Mouse (Mus musculus) heart, embryonic 16.5 days (tissue): ENCODE results near the gene Cntn4. TPM values are rescaled to one million over a fixed set of nuclear protein-coding genes. Genes with fewer than 3 reads are reported as not detected.

Source experiments
- ATAC-seq: fragments of 200-750 bp; cut with Nextera tagmentation; replicated peaks from 2 replicates; pipeline ENCODE4 v1.8.0; 2017; ENCODE audit warnings: moderate number of reproducible peaks; ENCODE audit not compliant: insufficient read depth, low FRiP score; ENCODE audit errors: extremely low read depth
- H3K27ac ChIP-seq: fragments of 300-500 bp; sonication (generic); 2 replicates; pipeline ENCODE4 v1.5.1; 2014; ENCODE audit warnings: mild to moderate bottlenecking, low read length, control low read depth, moderate library complexity
- H3K27me3 ChIP-seq: fragments of 300-500 bp; sonication (generic); 2 replicates; pipeline ENCODE4 v1.6.1; 2014; ENCODE audit warnings: low read length, mixed read lengths; ENCODE audit not compliant: control insufficient read depth, insufficient read depth
- H3K36me3 ChIP-seq: fragments of 300-500 bp; sonication (generic); 2 replicates; pipeline ENCODE4 v1.6.1; 2014; ENCODE audit not compliant: control insufficient read depth, insufficient read depth
- H3K4me1 ChIP-seq: fragments of 300-500 bp; sonication (generic); 2 replicates; pipeline ENCODE4 v1.6.1; 2014; ENCODE audit warnings: low read length, mixed read lengths; ENCODE audit not compliant: control insufficient read depth, insufficient read depth
- H3K4me2 ChIP-seq: fragments of 300-500 bp; sonication (generic); 2 replicates; pipeline ENCODE4 v1.6.1; 2014; ENCODE audit warnings: low read depth, mild to moderate bottlenecking, control low read depth, low read length
- H3K4me3 ChIP-seq: fragments of 300-500 bp; sonication (generic); 2 replicates; pipeline ENCODE4 v1.5.1; 2014; ENCODE audit warnings: mild to moderate bottlenecking, control low read depth, low read length
- H3K9ac ChIP-seq: fragments of 300-500 bp; sonication (generic); 2 replicates; pipeline ENCODE4 v1.6.1; 2014; ENCODE audit warnings: low read length, control low read depth
- H3K9me3 ChIP-seq: fragments of 300-500 bp; sonication (generic); replicated peaks from 2 replicates; pipeline ENCODE4 v1.6.1; 2016; ENCODE audit warnings: low read length; ENCODE audit not compliant: control insufficient read depth
- WGBS: fragments of 180-500 bp; shearing (Covaris S2); extraction: QIAGEN DNeasy Blood & Tissue Kit; methylation state at CpG from one replicate; pipeline ENCODE4 v1.1.7; 2014; 5-methylcytosine and 5-hydroxymethylcytosine counted together
- polyA plus RNA-seq: library from polyadenylated mRNA; unstranded; fragments of >200 nt; fragmentation: Nextera tagmentation; extraction: Ambion mirVana; gene quantifications from 2 replicates; pipeline ENCODE4 v1.2.1, GENCODE M21; 2015

Gene Cntn4
- polyA plus RNA-seq, 1 experiment from 2014 or later: 0.28 TPM

DNA sequence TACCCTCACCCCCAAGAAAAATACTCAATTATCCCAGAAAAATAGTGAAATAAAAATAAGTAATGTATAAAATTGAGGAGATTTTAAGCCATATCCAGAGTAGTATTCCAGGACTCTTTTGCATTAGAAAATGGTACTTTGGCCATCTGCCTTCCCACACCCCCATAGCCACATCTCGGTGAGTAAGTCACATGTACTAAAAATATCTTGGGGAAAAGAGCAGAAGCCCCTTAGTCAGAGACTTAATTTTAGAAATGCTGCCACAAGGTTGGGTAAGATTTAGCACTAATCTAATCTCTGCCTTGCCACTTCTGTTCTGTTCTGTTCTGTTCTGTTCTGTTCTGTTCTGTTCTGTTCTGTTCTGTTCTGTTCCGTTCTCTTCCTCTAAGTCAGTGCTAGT, 796.4 kb downstream of the Cntn4 start:
- no peaks in the 10 kb centered on the region for H3K4me1 ChIP-seq
- H3K4me2 ChIP-seq: no peak overlapping the region
- no peaks in the 10 kb centered on the region for H3K27me3 ChIP-seq
- H3K9ac ChIP-seq: no peak overlapping the region
- no peaks in the 10 kb centered on the region for H3K9me3 ChIP-seq
- WGBS: 37% methylated on average over 2 of the region's 2 CpGs
- no peaks in the 10 kb centered on the region for H3K36me3 ChIP-seq
- no peak for ATAC-seq
- H3K27ac ChIP-seq: no peak overlapping the region
- H3K4me3 ChIP-seq: no peak overlapping the region

DNA sequence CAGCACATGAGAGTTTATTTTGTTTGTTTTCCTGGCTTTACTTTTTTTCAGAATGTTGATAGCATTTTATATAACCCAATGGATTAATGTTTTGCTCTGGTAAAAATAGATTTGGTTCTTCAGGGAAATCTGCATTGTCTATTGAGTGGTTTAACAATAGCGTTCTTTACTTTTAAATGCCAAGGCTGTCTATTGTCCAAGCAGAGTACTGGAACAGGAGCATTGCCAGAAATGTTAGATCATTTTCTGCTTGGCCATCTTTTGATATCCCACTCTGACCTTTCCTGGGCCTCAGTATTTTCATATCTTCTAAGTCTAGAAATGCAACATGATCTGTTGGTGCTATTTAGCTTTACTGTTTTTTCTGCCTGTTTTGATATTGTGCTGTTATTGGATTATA, 804.1 kb downstream of the Cntn4 start:
- 69% methylated on average over 1 of the region's 1 CpGs for WGBS
- ATAC-seq: no peak
- Histone ChIP-seq H3K27ac (no peak overlapping the region), H3K27me3 (no peaks in the 10 kb centered on the region), H3K9ac (no peak overlapping the region), H3K9me3 (no peaks in the 10 kb centered on the region), H3K36me3 (no peaks in the 10 kb centered on the region), H3K4me1 (no peaks in the 10 kb centered on the region), H3K4me3 (no peak overlapping the region), H3K4me2 (no peak overlapping the region)

GRCm38 (mm10) chr6:106496303-106496702, 818.8 kb downstream of the Cntn4 start:
- no peak overlapping the region for H3K4me3 ChIP-seq
- no peaks in the 10 kb centered on the region for H3K27me3 ChIP-seq
- H3K9me3 ChIP-seq: no peaks in the 10 kb centered on the region
- no peaks in the 10 kb centered on the region for H3K4me1 ChIP-seq
- WGBS: 81% methylated on average over 3 of the region's 3 CpGs
- no peak overlapping the region for H3K4me2 ChIP-seq
- no peak for ATAC-seq
- H3K27ac ChIP-seq: no peak overlapping the region
- H3K36me3 ChIP-seq: no peaks in the 10 kb centered on the region
- H3K9ac ChIP-seq: no peak overlapping the region

DNA sequence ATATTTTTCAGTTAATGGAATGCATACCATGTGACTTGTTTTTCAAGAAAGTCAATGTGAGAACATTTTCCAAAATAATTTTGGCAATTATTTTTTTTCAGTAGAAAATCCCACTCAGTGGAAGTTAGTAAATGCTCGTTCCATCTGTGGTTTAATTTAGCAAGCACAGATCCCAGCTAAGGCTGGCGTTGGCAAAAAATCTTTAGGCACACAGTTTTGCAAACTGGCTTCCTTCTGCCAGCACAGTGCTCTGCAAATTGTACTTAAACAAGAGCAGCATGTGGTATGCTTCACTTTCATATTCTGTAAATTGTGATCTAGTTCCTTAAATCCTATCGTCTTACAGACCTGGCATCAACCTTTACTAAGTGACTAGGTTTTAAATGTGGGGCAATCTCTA, 821.7 kb downstream of the Cntn4 start:
- H3K27ac ChIP-seq: no peak overlapping the region
- H3K9ac ChIP-seq: no peak overlapping the region
- no peak overlapping the region for H3K4me3 ChIP-seq
- no peaks in the 10 kb centered on the region for H3K4me1 ChIP-seq
- ATAC-seq: no peak
- WGBS: 85% methylated on average over 3 of the region's 3 CpGs
- no peaks in the 10 kb centered on the region for H3K27me3 ChIP-seq
- H3K36me3 ChIP-seq: no peaks in the 10 kb centered on the region
- H3K9me3 ChIP-seq: no peaks in the 10 kb centered on the region
- H3K4me2 ChIP-seq: no peak overlapping the region

DNA sequence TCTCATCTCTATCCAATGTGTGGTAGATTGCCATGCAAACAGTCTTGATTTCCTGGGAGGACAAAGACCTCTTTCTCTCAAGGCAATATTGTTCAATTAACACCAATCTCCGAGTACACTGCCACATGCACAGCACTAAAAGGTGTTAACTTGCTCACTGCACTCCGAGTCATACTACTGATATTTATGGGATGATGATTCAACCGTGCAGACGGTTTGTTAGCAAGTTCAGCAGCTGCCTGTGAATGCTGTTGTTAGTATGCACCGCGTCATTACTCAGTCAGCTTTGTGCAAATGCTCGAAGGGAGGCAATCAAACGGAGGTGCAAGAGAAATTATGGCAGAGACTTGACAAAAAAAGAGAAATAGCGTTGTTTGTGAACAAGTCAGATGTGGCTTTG, 826.5 kb downstream of the Cntn4 start:
- no peaks in the 10 kb centered on the region for H3K36me3 ChIP-seq
- no peak overlapping the region for H3K27ac ChIP-seq
- no peak overlapping the region for H3K9ac ChIP-seq
- no peak overlapping the region for H3K4me3 ChIP-seq
- WGBS: 56% methylated on average over 9 of the region's 9 CpGs
- H3K4me2 ChIP-seq: no peak overlapping the region
- H3K9me3 ChIP-seq: no peaks in the 10 kb centered on the region
- ATAC-seq: no peak
- no peaks in the 10 kb centered on the region for H3K27me3 ChIP-seq
- no peaks in the 10 kb centered on the region; the same call in 1 of the 2 replicates for H3K4me1 ChIP-seq

DNA sequence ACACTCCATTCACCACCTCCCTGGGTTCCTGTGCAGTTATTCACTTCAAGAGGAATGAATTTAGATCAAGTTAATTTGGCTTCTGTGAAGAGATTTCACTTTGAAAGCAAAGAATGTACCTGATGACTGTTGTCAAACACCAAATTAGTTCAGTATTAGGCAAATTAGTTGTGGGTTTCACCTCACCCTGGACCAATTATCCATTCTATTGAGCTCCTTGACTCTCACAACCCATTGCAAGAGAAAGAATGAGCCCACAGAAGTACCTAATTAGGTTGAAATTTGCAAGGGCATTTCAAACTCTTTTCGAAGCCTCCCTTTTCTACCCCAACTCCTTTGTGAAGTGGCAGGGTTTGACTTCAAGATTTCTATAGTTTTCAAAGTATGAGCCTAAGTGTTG, 842.9 kb downstream of the Cntn4 start:
- Histone ChIP-seq H3K4me1 (no peaks in the 10 kb centered on the region), H3K4me3 (no peak overlapping the region), H3K27ac (no peak overlapping the region), H3K36me3 (no peaks in the 10 kb centered on the region), H3K9ac (no peak overlapping the region), H3K4me2 (no peak overlapping the region), H3K9me3 (no peaks in the 10 kb centered on the region), H3K27me3 (no peaks in the 10 kb centered on the region)
- no peak for ATAC-seq
- WGBS: 64% methylated on average over 1 of the region's 1 CpGs

- Histone ChIP-seq H3K27me3 (no peaks in the 10 kb centered on the region), H3K9ac (no peak overlapping the region), H3K36me3 (no peaks in the 10 kb centered on the region), H3K27ac (no peak overlapping the region), H3K4me3 (no peak overlapping the region), H3K9me3 (no peaks in the 10 kb centered on the region), H3K4me1 (no peaks in the 10 kb centered on the region), H3K4me2 (no peak overlapping the region)
- ATAC-seq: no peak
Measured at GRCm38 (mm10) chr6:106543500-106543899, 866.0 kb downstream of the Cntn4 start.

GRCm38 (mm10) chr6:106561649-106562048, 884.2 kb downstream of the Cntn4 start:
- no peak overlapping the region for H3K4me3 ChIP-seq
- H3K4me2 ChIP-seq: no peak overlapping the region
- H3K4me1 ChIP-seq: no peaks in the 10 kb centered on the region
- WGBS: 81% methylated on average over 6 of the region's 6 CpGs
- no peaks in the 10 kb centered on the region for H3K27me3 ChIP-seq
- no peak for ATAC-seq
- no peak overlapping the region for H3K27ac ChIP-seq
- no peak overlapping the region for H3K9ac ChIP-seq
- no peaks in the 10 kb centered on the region for H3K36me3 ChIP-seq
- H3K9me3 ChIP-seq: no peaks in the 10 kb centered on the region

- WGBS: 70% methylated on average over 7 of the region's 7 CpGs
- H3K9ac ChIP-seq: no peak overlapping the region
- H3K4me2 ChIP-seq: no peak overlapping the region
- H3K9me3 ChIP-seq: no peaks in the 10 kb centered on the region
- H3K36me3 ChIP-seq: no peaks in the 10 kb centered on the region
- H3K27ac ChIP-seq: no peak overlapping the region
- H3K4me3 ChIP-seq: no peak overlapping the region
- no peak for ATAC-seq
- no peaks in the 10 kb centered on the region for H3K27me3 ChIP-seq
- no peaks in the 10 kb centered on the region for H3K4me1 ChIP-seq
Measured at GRCm38 (mm10) chr6:106565316-106565715, 887.9 kb downstream of the Cntn4 start.
